Mouse (Mus musculus) CD4-positive, CD25-positive, alpha-beta regulatory T cell, adult 9 weeks (primary cell): ENCODE measurements around the gene Kcnk2. TPM values are rescaled to one million over a fixed set of nuclear protein-coding genes. Genes with fewer than 3 reads are reported as not detected.

ENCODE experiments used
- polyA plus RNA-seq: library from polyadenylated mRNA; unstranded; fragments of 100-300 nt; shearing (Covaris generic); gene quantifications from one replicate; pipeline ENCODE4 v1.2.1, GENCODE M21; 2017

Kcnk2 gene
- polyA plus RNA-seq, result not detected

DNA sequence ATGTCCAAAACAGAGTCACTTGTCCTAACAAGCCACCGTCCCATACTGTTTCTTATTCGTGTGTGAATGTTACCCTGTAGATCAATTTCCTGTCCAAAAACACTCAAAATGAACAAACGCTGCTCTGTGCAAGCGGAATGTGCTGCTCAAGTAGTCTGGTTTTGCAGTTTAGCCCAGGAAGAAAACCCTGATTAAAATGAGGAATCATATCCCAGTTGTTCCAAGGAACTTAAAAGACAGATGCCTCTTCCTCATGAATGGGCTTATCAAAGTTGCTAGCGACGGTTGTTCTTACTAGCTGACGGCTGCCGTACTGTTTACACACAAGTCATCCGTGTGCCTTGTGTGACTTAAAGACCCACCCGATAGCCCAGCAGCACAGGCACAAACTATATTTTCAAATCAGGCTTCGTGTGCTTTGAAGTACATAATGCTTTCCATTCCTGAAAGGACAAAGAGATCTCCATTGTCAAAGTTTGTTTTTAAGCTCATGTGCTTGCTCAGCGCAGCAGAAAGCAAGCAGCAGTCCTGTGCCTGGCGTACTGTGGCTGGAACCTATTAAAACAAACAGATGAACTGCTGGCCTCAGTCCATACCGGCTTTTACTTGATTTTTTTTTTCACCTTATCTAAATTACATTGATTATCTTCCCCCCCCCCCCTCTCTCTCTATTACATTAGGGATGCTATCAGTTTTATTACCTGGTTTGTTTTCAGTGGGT is at the start of gene Kcnk2:
Gene Kcnk2, minus strand, starts transcription at position 51 of the 721 bp plus-strand sequence.

